Mouse (Mus musculus) myocyte (in vitro differentiated cells): ENCODE data around the gene Nme3.
A peak's percentile ranks its signal among the peaks of the same experiment; 100 is the strongest.

Source experiments
- MAX ChIP-seq: IDR thresholded peaks from one replicate; pipeline ENCODE4 v1.6.1; 2011; ENCODE audit warnings: low read depth, mild to moderate bottlenecking, control low read depth
- MYOD1 ChIP-seq, 3 experiments: IDR thresholded peaks; one replicate each; pipeline ENCODE4 v1.6.1; 2011; ENCODE audit warnings: control low read depth in 2 of 3, low read depth in 2 of 3, mild to moderate bottlenecking in 2 of 3, moderate library complexity in 1 of 3; ENCODE audit not compliant: insufficient read length in 2 of 3, control insufficient read depth in 1 of 3
- POLR2A ChIP-seq: IDR thresholded peaks from one replicate; pipeline ENCODE4 v1.6.1; 2011; ENCODE audit warnings: low read depth, mild to moderate bottlenecking, control low read depth, moderate library complexity; ENCODE audit not compliant: insufficient read length
- POLR2AphosphoS2 ChIP-seq: IDR thresholded peaks from one replicate; pipeline ENCODE4 v1.6.1; 2011; ENCODE audit warnings: low read depth, control low read depth; ENCODE audit not compliant: insufficient read length

DNA sequence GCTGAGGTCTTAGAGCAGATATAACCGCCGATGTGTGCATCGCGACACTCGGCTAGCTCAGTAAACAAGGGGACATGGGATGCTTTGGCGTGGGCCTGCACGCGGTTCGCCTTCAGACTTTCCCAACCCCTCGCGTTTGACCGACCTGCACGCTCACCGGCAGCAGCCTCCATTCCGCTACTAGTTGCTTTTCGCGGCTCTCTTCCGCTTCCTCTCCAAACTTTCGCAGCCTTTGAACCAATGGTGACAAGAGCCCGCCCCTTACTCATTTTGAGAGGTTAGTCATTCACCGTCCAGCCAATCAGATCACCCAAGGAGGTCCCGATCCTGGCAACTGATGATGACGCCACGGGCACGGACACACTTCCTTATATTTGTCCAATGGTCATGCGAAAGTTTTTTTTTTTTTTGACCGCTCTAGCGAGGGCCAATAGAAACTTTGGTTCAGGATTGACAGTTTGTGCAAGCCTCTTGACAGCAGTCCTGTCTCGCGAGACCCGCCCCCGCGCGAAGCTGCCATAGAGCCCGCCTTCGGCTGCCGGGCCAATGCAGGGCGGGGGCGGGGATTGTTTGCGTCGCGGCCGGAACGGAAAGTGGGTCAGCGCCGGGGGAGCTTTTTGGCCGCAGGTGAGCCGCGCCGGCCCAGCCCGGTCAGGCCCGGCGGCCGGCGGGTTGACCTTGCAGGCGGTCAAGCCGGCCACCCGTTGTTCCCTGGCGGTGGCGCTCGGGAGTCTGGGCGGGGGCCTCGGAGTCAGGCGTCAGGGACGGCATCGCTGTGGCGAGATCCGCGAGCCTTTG, 10.0 kb upstream of the Nme3 start, which contains the start of the genes Nubp2 and Spsb3:
- peak; percentile 76 for TF ChIP-seq POLR2AphosphoS2
- peak; percentile 77 for TF ChIP-seq POLR2A
- TF ChIP-seq MYOD1 (IDR thresholded peaks at IDR 0.05; ENCODE audit: control insufficient read depth in 1 of 3, insufficient read length in 2 of 3, low read depth in 2 of 3) = no peak
- no peak for TF ChIP-seq MAX
